Mouse (Mus musculus): ENCODE measurements around the gene Coa4.

Coa4 gene

DNA sequence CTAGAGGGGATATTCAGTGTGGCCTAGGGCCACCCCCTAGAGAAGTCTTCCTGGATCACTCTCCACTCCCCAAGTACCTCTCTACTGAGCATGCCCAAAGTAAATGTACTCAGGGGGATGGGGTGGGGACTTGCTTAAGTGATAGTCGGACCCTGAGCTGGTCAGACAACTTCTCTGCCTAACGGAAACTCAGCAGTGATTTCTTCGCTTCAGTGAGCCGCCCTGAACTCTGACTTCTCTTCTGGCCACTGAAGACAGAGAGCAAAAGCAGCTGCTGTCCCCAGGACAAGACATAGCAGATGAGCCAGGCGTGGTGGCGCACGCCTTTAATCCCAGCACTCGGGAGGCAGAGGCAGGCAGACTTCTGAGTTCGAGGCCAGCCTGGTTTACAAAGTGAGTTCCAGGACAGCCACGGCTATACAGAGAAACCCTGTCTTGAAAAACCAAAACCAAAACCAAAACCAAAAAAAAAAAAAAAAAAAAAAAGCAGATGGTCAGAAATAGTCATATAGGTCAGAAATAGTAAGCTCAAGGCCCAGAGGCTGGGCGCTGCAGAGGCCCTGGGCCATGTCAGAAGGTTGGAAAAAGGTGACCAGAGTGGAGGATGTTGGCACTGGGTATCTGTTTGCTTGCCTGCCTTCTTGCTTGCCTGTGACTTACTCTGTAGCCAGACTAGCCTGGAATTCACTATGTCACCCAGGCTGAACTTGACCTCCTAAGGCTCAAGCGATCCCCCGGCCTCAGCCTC, 32.0 kb upstream of the Coa4 start:
- in situ Hi-C loops (cut with MseI, MboI): no loop called here

DNA sequence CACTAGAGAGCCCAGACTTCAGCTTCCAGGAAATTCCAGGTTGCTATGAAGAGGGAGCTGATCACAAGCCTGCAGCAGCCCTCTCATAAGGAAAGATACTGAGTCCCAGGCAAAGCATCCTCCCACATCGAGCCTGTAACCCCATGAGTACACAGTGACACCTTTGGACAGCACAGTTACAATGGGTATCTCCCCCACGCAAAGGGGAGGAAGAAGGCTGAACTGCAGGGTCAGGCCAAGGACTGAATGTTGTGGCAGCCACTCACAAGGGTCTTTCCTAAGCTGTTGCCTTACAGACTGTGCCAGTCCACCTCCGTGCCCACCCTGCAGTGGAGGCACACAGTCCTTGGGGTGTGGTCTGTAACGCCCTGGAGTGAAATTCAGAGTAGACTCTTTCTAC, 30.4 kb upstream of the Coa4 start:
- in situ Hi-C loops (cut with MseI, MboI): no loop called here

DNA sequence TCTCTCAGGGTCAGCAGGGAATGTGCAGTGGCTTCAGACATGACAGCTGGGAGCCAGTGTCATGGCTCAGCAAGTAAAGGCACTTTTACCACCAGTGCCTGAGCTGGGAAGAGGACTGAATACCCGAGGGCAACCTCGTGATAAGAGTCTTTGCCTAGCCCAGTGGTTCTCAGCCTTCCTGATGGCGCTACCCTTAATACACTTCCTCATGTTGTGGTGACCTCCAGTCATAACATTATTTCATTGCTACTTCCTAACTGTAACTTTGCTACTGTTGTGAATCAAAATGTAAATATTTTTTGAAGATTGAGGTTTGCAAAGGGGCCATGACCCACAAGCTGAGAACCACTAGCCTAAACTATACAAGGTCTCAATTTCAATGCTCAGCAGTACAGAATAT, 28.2 kb upstream of the Coa4 start:
- in situ Hi-C loops (cut with MseI, MboI): no loop called here

DNA sequence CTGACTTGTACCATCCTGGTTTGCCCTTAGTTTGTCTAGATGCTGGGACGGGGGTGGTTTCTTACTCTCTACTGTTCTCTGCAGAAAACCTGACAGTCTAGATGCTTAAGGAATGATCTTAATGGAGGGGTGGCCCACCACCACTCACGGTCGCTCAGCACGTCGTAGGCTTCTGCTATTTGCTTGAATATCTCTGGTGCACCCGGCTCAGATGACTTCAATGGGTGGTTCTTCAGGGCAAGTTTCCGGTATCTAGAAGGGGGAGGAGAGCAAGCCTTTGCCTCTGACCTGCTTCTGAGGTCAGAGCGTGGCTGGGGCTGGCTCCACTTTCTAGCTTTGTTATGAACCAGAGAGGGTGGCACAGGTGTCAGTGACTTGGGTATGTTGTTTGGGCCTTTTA, 25.3 kb upstream of the Coa4 start:
- in situ Hi-C loops (cut with MseI, MboI): no loop called here

DNA sequence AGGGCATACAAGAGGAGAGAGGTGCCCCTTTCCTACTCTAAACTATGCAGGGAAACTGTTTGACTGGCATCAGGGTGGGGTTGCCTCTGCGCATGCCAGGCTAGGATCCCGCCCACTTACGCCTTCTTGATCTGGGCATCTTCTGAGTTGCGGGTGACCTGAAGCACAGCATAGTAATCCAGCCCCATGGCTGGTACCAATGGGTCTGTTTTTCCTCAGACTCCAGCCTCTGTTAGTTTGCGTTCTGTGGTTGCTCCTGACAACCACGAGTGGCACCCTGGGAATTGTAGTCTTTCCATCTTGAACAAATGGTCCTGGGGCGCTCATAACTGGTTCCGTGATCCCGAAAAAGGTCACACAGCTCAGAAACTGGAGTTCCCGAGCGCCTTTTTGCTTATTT, 22.3 kb upstream of the Coa4 start, which contains the start of gene Dnajb13:
Gene Dnajb13, minus strand, starts transcription at position 388 of the 400 bp plus-strand sequence.
- in situ Hi-C loops (cut with MseI, MboI): no loop called here

DNA sequence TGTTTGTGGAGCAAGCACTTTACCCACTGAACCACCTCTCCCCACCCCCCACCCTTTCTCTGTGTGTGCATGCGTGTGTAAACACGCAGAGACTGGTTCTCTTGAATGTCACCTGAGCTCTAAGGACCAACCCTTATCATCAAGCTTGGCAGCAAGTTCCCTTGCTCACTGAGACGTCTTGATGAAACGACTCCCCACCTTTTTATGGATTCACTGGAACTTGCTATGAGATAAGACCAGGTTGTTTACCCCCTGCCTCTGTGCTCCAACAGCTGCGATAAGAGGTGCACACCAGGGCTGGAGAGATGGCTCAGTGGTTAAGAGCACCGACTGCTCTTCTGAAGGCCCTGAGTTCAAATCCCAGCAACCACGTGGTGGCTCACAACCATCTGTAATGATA, 16.7 kb upstream of the Coa4 start:
- in situ Hi-C loops (cut with MseI, MboI): no loop called here

DNA sequence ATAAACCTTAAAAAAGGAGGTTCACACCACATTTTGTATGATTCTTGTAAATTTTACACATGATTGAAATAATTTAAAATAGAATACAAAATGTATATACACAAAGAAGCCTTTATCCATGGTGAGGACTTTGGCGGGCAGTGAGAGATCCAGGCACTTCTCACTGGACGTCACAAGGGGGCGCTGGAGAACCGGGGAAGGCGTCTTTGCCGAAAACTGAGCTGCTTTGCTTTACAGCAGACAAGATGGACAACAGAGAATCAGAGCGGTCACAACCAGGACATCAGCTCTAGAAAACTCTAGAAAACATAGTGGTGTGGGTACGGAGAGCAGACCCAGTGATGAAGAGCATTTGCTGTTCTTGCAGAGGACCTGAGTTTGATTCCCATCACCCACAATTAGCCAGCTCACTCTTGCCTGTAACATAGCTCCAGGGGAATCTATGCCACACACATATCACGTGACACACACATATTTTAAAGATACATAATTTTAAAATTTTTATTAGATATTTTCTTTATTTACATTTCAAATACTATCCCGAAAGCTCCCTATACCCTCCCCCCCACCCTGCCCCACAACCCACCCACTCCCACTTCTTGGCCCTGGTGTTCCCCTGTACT, 16.1 kb upstream of the Coa4 start:
- in situ Hi-C loops (cut with MseI, MboI): no loop called here

DNA sequence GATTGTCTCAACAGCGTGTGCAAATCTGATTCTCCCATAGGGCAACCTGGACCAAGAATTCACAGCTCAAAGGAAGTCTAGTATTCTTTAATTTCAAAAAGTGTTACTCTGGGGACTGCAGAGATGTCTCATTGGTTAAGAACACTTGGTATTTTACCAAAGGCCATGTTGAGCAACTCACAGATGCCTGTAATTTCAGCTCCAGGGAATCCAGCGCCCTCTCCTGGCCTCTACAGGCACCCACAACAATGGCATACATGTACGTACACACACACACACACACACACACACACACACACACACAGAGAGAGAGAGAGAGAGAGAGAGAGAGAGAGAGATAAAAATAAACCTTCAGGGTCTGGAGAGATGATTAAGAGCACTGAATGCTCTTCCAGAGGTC, 14.6 kb upstream of the Coa4 start:
- in situ Hi-C loops (cut with MseI, MboI): no loop called here

DNA sequence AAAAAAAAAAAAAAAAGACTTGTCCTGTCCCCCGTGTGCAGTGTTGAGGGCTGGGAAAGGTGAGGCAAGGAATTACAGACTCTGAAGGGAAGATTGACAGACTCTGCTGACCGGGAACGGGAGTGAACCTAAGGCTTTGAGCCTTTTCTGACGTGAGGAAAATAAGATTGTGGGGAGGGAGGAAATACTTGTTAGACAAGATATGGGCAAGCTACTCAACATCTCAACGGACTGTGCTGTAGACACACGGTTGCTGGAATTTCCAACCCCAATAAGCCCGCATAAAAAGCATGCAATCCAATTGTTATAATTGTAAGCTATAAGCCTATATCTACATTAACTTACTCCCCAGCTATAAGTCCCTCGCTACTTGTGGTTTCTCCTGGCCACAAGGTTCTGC, 12.2 kb upstream of the Coa4 start:
- in situ Hi-C loops (cut with MseI, MboI): no loop called here

DNA sequence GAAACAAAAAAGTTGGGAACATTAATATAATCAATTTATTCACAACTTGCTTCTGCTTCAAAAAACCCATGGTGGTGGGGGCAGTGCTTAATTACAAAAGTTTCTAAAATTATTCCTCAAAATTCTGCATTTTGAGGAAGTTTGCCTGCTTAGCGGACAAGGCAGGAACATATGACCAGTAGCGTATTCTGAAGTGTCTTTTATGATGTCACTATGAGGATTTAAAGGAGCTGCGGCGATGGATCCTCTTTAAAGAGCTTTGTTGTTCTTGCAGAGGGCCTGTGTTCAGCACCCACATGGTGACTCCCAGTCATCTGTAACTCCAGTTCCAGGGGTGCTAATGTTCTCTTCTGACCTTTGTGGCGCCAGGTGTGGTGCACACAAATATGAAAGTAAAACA, 6.1 kb upstream of the Coa4 start:
- in situ Hi-C loops (cut with MseI, MboI): no loop called here

DNA sequence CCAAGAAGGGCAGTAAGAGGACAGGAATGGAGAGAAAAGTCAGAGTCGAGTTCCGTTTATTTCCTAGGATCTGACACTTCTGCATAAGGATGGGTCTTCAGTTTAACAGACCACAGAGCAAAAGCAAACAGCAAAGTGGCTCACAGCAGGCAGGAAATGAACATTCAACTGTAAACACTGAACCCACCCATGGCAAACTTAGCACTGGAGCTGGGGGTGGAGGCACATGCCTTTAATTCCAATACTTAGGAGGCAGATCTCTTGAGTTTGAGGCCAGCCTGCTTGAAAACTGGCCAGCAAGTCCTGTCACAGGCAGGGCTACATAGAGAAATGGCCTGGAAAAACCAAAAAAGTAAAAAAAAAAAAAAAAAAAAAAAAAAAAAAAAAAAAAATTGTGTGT, 3.4 kb upstream of the Coa4 start:
- in situ Hi-C loops (cut with MseI, MboI): no loop called here

DNA sequence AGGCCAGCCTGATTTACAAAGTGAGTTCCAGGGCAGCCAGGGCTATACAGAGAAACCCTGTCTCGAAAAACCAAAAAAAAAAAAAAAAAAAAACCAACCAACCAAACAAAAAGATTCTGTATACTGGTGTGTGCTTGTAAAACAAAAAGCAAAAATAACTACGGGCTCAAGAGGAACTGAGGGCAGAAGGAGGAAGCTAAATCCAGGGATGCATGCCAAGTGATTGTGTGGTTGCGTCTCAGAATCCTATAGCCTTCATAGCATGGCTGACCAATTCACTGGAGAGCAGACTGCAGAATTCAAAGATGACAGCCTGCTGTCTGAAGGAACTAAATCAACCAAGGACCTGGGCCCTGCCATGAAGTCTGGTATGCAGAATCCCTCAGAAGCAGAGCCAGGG, 2.7 kb upstream of the Coa4 start:
- in situ Hi-C loops (cut with MseI, MboI): no loop called here

DNA sequence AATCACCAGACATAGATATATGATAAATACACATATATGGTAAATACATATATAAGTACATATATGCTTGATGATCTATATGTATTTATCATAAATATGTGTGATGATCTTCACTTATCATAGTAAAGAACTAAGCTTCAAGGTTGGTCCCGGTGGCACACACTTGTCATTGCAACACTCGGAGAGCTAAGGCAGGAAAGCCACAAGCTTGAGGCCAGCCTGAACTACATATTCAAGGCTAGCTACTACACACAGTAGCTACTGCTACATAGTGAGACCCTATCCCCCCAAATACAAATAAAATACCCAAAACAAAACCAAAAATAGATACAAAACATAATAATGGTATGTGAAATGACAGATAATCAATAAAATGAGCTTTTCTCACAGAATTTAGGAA, 1.0 kb upstream of the Coa4 start:
- in situ Hi-C loops (cut with MseI, MboI): no loop called here

DNA sequence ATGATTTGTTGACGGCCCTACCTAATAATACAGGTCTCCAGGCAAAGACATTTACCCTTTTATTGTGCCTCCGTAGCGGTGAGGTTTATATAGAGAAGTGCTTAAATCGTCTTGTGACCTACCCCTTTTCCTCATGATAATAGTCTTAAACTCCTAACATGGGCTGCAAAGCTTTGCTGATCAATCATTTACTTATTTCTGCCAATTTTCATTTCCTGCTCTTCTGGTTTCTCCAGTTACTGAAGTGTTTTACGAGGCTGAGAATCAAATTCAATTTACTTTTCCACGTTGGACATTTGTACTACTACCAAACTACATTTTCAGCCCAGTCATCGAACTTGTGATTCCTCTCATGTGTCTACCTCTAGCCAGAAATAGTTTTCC, 640 bp downstream of the Coa4 start:
- in situ Hi-C loops (cut with MseI, MboI): no loop called here

DNA sequence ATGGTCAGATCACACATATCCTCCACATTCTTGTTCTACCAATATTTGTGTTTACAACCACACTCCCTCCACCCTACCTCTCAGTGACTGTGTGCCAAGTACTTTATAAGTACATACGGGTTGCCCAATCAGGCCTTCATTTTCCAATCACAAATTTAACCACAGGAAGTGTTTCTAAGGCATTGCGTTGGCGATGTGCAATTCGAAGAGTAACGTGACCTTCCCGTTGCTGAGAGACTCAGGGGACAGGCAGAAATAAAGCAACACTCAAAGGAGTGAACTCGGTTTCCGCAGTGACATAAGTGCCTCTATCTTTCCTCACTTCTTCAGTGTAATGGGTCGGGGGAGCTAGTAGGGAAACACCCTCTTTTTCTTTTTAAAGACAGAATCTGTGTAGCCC, 2.6 kb downstream of the Coa4 start:
- in situ Hi-C loops (cut with MseI, MboI): no loop called here

DNA sequence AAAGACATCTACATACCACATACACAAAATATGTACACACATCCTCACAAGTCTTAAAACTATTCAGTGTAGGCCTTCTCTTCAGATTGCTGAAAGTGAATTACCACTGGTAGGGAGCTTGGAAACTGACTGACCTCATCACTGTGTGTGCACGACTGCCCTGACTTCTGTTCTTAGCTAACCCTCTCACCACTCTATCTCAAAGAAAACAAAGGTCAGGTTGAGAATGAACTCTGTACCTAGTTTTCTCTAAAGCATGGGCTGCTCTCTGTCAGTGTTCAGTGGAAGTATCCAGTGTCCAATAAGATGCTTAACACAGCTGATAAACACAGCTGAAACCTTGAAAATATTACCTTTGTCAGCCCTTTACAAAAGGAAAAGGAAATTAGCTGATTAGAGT, 7.6 kb downstream of the Coa4 start:
- in situ Hi-C loops (cut with MseI, MboI): no loop called here

DNA sequence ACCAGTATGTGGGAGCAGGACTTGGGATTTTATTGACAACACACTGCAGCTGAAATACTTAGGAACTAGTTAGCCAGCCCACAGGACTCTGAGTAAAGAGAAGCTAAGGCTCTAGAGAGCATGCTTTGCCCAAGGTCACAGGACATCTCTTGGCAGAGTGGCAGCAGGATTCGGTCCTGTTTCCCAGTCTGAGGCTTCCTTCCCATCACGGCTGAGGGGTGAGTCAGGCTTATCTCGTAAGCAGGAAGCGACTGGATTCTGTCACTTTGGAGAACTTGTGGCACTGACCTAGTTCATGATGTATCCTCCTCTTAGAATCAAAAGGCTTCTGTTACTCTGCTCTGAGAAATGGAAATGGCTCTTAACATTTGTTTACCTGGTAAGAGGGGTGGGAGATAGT, 10.8 kb downstream of the Coa4 start:
- in situ Hi-C loops (cut with MseI, MboI): no loop called here

DNA sequence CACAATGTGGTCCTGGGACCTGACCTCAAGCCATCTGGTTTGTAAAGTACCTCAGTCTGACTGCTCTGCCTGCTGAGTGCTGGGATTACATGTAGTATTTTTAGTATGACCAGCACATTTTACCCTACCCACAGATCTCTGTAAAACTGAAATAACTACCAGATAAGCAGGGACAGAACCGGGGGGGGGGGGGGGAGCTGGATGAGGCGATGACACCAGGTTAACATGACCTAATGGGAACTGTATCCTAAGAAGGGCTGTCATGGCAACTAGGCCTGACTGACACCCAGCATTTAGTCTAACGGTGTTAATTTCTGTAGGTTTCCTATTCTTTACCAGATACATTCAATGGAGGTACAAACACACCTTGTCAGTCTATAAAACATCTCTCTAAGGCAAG, 12.9 kb downstream of the Coa4 start:
- in situ Hi-C loops (cut with MseI, MboI): no loop called here

DNA sequence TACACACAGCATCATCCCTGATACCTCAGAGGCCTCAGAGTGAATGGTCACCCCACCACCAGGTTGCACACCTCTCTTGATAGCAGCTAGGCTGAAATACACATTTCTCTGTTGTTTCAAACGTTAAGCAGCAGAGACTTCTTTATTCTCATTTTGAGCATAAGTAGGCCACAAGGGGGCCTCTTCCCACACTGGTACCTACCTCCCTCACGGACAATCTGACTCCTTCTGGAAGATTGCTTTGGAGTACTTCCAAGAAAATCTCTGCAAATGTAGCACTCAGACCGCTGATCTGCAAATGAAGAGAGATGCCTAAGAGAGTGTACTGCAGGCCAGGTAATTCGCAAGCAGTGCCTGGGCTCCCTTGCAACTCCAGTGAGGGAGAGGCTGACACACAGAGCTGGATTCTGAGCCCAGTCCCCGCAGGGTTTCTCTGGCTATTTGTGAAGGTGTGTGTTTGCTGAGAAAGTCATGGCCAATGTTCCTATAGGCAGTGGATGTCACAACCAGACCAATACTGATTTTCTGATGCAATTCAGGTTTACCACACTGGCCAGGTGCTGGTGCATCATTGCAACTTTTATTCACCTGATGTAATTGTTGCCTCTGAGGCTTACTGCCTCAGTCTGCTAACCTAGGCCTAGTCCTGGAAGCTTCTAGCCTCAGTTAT, 13.6 kb downstream of the Coa4 start:
- in situ Hi-C loops (cut with MseI, MboI): no loop called here

DNA sequence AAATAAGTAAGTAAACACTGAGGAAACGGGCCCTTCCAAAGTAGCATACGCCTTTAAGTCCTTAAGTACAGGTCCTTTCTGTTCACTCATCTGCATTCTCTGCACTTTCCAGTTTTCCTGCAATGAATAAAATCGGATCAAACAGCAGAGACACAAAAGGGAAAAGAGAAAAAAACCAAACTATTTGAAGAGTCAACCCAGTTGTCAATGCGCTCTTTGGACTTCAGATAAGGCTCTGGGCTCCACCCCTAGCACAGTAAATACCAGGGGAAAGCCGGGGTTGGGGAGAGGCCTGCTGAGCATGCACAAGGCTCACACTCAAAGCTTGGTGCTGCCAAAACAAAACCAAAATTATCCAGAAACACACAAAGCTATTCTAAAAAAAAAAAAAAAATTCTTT, 18.1 kb downstream of the Coa4 start:
- in situ Hi-C loops (cut with MseI, MboI): no loop called here

DNA sequence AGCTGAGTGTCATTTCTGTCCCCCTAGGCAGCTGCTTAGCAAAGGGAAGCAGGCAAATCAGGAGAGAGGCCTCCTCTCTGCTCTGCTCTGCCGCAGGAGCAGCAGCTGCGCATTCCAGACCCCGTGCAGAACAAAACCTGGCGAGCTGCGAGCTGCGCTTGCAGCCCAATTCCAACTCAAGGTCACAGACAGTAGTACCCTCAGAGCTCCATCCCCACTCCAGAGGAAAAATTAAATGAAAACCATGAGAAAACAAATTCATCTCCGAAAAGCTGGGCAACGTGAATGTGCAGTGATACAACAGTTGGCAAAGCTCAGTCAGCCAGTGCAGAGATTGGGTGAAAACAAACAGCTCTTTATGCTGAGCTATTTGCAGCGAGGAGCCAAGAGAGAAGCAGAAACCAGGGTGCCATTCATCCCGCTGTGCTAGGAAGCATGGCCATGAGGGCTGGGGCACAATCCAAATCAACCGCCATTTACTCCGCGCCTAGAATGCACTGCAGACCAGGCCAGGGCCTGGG, 18.6 kb downstream of the Coa4 start:
- in situ Hi-C loops (cut with MseI, MboI): no loop called here

DNA sequence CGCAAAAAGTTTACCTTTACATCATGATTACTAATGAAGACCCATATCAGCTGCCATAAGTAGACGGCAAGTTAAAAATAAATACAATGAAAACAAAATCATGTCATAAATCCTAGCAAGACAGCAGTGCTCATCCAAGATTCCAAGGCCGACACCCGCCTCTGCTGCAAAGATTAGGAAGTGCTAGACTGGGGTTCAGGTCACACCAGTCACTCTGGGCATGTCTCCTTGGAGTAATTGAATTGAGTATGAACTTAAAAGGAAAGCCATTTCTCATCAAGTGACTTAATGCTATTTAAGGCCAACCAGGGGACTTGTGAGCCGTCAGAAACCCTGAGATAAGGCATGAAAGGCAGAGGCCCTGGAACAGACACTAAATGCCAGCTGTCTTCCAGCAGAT, 20.4 kb downstream of the Coa4 start:
- in situ Hi-C loops (cut with MseI, MboI): no loop called here

DNA sequence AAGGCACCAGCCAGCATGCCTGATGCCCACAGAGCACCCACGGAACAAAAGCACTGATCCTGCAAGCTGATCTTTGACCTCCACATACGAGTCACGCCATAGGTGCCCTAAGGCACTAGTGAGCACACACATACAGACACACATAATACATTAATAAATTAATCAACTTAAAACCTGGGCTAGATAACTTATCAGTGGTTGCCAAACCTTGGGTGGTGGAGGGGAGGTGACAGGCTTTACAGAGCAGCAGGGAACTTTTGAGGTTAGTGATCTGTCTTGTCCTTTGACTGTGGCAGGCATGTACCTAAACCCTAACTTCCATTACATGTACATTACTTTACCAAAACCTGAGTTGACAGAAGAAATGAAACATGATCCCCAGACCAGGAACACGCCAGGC, 22.5 kb downstream of the Coa4 start:
- in situ Hi-C loops (cut with MseI, MboI): no loop called here

All from mouse trophoblast stem cell (cell line).